Mouse (Mus musculus) kidney, postnatal 0 days (tissue): ENCODE measurements around the gene Lgals3bp. TPM values are rescaled to one million over a fixed set of nuclear protein-coding genes. Genes with fewer than 3 reads are reported as not detected.
"Not testable (repeated sequence)": the region's sequence is repeated elsewhere in the genome, so short reads cannot be mapped to it uniquely, and the experiment has no call there.

Experiments
- ATAC-seq: fragments of 200-750 bp; cut with Nextera tagmentation; replicated peaks from 2 replicates; pipeline ENCODE4 v1.8.0; 2017; ENCODE audit warnings: low read depth, moderate number of reproducible peaks, moderate TSS enrichment, moderate library complexity; ENCODE audit not compliant: low FRiP score
- DNase-seq: peaks from one replicate; pipeline ENCODE4 v3.0.0-alpha.2; 2016; ENCODE audit warnings: low spot score
- H3K27ac ChIP-seq: fragments of 300-500 bp; sonication (generic); 2 replicates; pipeline ENCODE4 v1.5.1; 2014; ENCODE audit warnings: mild to moderate bottlenecking
- H3K27me3 ChIP-seq: fragments of 300-500 bp; sonication (generic); 2 replicates; pipeline ENCODE4 v1.6.1; 2014; ENCODE audit warnings: low read length, mixed read lengths; ENCODE audit not compliant: insufficient read depth
- H3K36me3 ChIP-seq: fragments of 300-500 bp; sonication (generic); 2 replicates; pipeline ENCODE4 v1.6.1; 2014; ENCODE audit warnings: low read length, mixed read lengths; ENCODE audit not compliant: insufficient read depth
- H3K4me1 ChIP-seq: fragments of 300-500 bp; sonication (generic); replicated peaks from 2 replicates; pipeline ENCODE4 v1.6.1; 2014; ENCODE audit warnings: antibody characterized with exemption, low read length, mixed read lengths; ENCODE audit not compliant: insufficient read depth
- H3K4me2 ChIP-seq: fragments of 300-500 bp; sonication (generic); 2 replicates; pipeline ENCODE4 v1.6.1; 2014; ENCODE audit warnings: mild to moderate bottlenecking, low read length, moderate library complexity, mixed read lengths
- H3K4me3 ChIP-seq: fragments of 300-500 bp; sonication (generic); replicated peaks from 2 replicates; pipeline ENCODE4 v1.5.1; 2014; ENCODE audit warnings: low read depth, low read length
- H3K9ac ChIP-seq: fragments of 300-500 bp; sonication (generic); 2 replicates; pipeline ENCODE4 v1.6.1; 2014; ENCODE audit warnings: low read depth, low read length
- H3K9me3 ChIP-seq: fragments of 300-500 bp; sonication (generic); replicated peaks from 2 replicates; pipeline ENCODE4 v1.6.1; 2016; ENCODE audit warnings: low read length, inconsistent platforms, mixed read lengths
- CTCF ChIP-seq: IDR thresholded peaks from 2 replicates; pipeline ENCODE4 v1.5.1; 2016; ENCODE audit warnings: antibody characterized with exemption, low read depth, mild to moderate bottlenecking, moderate library complexity
- WGBS: fragments of 180-500 bp; shearing (Covaris S2); extraction: QIAGEN DNeasy Blood & Tissue Kit; methylation state at CpG from one replicate; pipeline ENCODE4 v1.1.7; 2014; 5-methylcytosine and 5-hydroxymethylcytosine counted together
- polyA plus RNA-seq: library from polyadenylated mRNA; unstranded; fragments of >200 nt; fragmentation: Nextera tagmentation; extraction: Ambion mirVana; gene quantifications from 2 replicates; pipeline ENCODE4 v1.2.1, GENCODE M21; 2015

The Lgals3bp gene
- polyA plus RNA-seq, 1 experiment from 2014 or later = 80.3 TPM

GRCm38 (mm10) chr11:118399891-118400565 lies 1.9 kb downstream of the Lgals3bp start:
- Histone ChIP-seq H3K27ac (peak overlapping the region; percentile 90), H3K9me3 (no peaks in the 10 kb centered on the region), H3K9ac (peak overlapping the region; percentile 38; the same call in 1 of the 2 replicates), H3K4me1 (peaks cover 20% of the 10 kb centered on the region; the same call in 1 of the 2 replicates), H3K27me3 (no peaks in the 10 kb centered on the region), H3K36me3 (peaks cover 8% of the 10 kb centered on the region), H3K4me3 (no peak overlapping the region; the same call in 1 of the 2 replicates), H3K4me2 (peak overlapping the region; percentile 47)
- DNase-seq (no peak), ATAC-seq (no peak)
- no peak for TF ChIP-seq CTCF
- whole genome bisulfite sequencing = 59% methylated on average over 5 of the region's 5 CpGs

- no peak for ATAC-seq
- TF ChIP-seq CTCF = no peak
These were observed 3.9 kb downstream of the Lgals3bp start for GRCm38 (mm10) chr11:118397806-118398530.

GRCm38 (mm10) chr11:118394538-118394937 lies 7.4 kb downstream of the Lgals3bp start:
- Histone ChIP-seq H3K36me3 (peaks cover 16% of the 10 kb centered on the region), H3K4me3 (no peak overlapping the region), H3K4me1 (no peaks in the 10 kb centered on the region), H3K27me3 (no peaks in the 10 kb centered on the region), H3K4me2 (no peak overlapping the region), H3K9ac (no peak overlapping the region), H3K9me3 (no peaks in the 10 kb centered on the region), H3K27ac (no peak overlapping the region)
- ATAC-seq = no peak
- TF ChIP-seq CTCF = no peak
- WGBS = 38% methylated on average over 6 of the region's 6 CpGs
- DNase-seq = no peak

More at GRCm38 (mm10) chr11:118397806-118398530, 3.9 kb downstream of the Lgals3bp start:
- Histone ChIP-seq H3K27me3 (no peaks in the 10 kb centered on the region), H3K4me3 (no peak overlapping the region), H3K36me3 (peaks cover 13% of the 10 kb centered on the region), H3K4me2 (no peak overlapping the region), H3K27ac (no peak overlapping the region), H3K9me3 (no peaks in the 10 kb centered on the region), H3K9ac (no peak overlapping the region), H3K4me1 (peaks cover 20% of the 10 kb centered on the region; the same call in 1 of the 2 replicates)
- WGBS = 92% methylated on average over 26 of the region's 26 CpGs
- DNase-seq = no peak

- H3K27me3 ChIP-seq = no peaks in the 10 kb centered on the region
- H3K36me3 ChIP-seq = peaks cover 16% of the 10 kb centered on the region
- no peak overlapping the region for H3K9ac ChIP-seq
- TF ChIP-seq CTCF = no peak
- 65% methylated on average over 5 of the region's 5 CpGs for WGBS
- H3K4me1 ChIP-seq = no peaks in the 10 kb centered on the region
- ATAC-seq = no peak
- H3K9me3 ChIP-seq = no peaks in the 10 kb centered on the region
- no peak overlapping the region for H3K4me3 ChIP-seq
- H3K27ac ChIP-seq = no peak overlapping the region
- no peak for DNase-seq
- H3K4me2 ChIP-seq = no peak overlapping the region
These were observed 7.9 kb downstream of the Lgals3bp start for GRCm38 (mm10) chr11:118393991-118394390.

- not testable (repeated sequence) for H3K9ac ChIP-seq, H3K4me2 ChIP-seq, H3K9me3 ChIP-seq, H3K27me3 ChIP-seq, ATAC-seq, H3K4me3 ChIP-seq, H3K4me1 ChIP-seq, H3K36me3 ChIP-seq, H3K27ac ChIP-seq, DNase-seq
- WGBS = 92% methylated on average over 13 of the region's 13 CpGs
These were observed 14.1 kb downstream of the Lgals3bp start for GRCm38 (mm10) chr11:118387816-118388215.

- no peaks in the 10 kb centered on the region for H3K27me3 ChIP-seq
These were observed 22.5 kb downstream of the Lgals3bp start for GRCm38 (mm10) chr11:118379251-118380009.

More at GRCm38 (mm10) chr11:118379251-118380009, 22.5 kb downstream of the Lgals3bp start:
- DNase-seq (peak; percentile 92), ATAC-seq (peak; percentile 76)
- Histone ChIP-seq H3K9me3 (no peaks in the 10 kb centered on the region), H3K4me2 (no peak overlapping the region), H3K36me3 (no peaks in the 10 kb centered on the region), H3K27ac (no peak overlapping the region), H3K4me1 (no peaks in the 10 kb centered on the region; the same call in 1 of the 2 replicates), H3K4me3 (no peak overlapping the region), H3K9ac (no peak overlapping the region)
- TF ChIP-seq CTCF = peak; percentile 90
- WGBS = 42% methylated on average over 11 of the region's 11 CpGs
